Mouse (Mus musculus) ovary, postnatal 36 days (tissue): ENCODE results near the gene Atp6v1a.

ENCODE experiments used
- DNase-seq: peaks from one replicate; pipeline ENCODE4 v3.0.0; 2022; ENCODE audit warnings: low spot score, mixed read lengths

Gene Atp6v1a

DNA sequence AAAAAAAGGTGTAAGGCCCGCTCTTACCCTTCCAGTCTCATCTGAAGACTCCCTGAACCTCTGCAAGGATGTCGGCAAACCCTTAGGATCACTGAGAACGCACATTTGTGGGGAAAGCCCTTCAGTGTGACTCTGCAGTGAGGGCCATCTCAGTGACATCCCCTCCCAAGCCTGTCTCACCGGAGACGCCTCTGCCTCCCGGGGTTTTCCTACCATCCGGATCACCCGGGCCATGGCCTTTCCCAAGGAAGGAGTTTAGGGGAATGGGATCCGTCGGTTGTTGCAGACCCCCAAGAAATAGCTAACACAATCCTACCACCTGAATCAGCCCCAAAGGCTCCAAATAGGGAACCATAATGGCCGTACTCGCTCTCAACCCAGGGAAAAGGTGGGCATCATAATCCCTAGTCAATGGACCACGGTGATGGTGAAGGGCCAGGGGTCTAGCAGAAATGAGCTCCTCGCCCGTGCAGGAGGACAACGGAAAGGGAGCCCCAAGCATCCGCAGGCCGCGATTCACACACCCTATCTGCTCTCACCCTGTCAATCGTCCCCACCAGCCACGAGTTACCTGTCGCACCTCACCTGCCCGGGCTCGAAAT is 1.0 kb downstream of the Atp6v1a start:
- peak; percentile 11 for DNase-seq

GRCm38 (mm10) chr16:44136511-44137021 is 2.9 kb downstream of the Atp6v1a start:
- DNase-seq, result no peak

DNA sequence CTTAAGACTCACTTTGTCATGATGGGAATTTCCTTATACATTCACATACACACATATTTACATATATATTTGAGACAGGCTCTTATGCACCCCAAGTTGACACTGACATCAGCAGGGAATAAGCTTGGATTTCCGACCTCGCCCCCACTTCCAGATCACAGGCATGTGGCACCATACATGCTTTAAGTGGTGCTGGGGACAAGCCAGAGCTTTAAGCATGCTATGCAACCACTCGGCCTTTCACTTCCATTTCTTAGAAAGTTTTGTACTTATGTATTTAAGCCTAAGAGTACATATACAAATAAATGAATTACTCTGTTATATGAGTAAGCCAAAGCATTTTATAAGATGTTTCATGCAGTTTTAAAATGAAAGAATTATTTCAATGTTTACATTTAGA is 6.3 kb downstream of the Atp6v1a start:
- no peak for DNase-seq

GRCm38 (mm10) chr16:44132300-44132699 is 7.2 kb downstream of the Atp6v1a start:
- no peak for DNase-seq

GRCm38 (mm10) chr16:44126437-44126836 is 13.1 kb downstream of the Atp6v1a start:
- no peak for DNase-seq

- no peak for DNase-seq
These were observed 14.1 kb downstream of the Atp6v1a start for GRCm38 (mm10) chr16:44125436-44125835.

DNA sequence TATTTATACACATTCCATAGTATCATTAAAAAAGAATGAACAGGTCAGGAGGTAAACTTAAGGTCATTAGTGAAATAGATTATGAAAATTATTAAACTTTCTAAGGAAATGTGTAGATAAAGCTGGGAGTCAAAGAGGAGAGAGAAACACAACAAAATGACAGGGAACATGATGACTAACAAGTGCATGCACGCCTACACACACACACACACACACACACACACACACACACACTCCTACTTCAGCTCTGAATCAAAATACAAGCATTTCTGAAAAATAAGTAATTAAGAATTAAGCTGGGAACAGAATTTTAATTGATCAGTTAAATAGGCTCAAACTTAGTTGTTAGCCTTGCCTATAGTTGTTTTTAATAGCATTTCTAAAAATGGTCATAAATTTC is 14.8 kb downstream of the Atp6v1a start:
- DNase-seq, result no peak

- no peak for DNase-seq
These were observed 15.7 kb downstream of the Atp6v1a start for GRCm38 (mm10) chr16:44123786-44124185.

DNA sequence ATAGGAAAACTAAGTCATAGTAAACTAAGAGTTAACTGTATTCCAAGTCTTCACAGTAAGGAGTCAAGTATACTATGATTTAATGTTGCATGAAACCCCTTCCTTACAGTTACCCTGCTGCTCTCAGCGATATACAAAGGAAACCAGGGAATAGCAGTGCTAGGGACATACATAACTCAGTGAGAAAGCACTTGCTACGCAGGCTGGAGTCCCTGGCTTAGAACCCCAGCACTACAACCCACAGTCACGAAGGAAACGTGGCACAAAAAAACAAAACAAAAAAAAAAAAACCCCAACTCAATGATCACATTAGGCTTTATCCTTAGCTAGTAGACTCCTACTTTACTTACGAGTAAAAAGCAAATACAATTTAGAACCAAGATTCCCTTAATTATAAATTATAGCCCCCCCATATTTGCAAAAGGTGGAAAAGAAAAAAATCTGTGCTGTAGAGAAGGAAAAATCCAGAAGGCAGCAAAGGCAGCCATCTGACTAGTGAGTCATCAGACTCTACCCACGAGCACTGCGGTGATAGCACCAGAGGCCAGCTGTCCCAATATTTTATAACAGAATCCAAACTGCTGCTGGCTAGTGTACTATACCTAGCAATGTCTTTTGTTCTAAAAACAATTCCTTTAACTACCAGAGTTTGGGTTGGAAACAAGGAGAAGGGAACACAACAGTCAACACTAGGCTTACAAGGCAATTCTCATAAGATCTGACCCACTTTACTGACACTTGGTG is 16.4 kb downstream of the Atp6v1a start:
- no peak for DNase-seq

- no peak for DNase-seq
These were observed 16.9 kb downstream of the Atp6v1a start for GRCm38 (mm10) chr16:44122574-44122973.

DNA sequence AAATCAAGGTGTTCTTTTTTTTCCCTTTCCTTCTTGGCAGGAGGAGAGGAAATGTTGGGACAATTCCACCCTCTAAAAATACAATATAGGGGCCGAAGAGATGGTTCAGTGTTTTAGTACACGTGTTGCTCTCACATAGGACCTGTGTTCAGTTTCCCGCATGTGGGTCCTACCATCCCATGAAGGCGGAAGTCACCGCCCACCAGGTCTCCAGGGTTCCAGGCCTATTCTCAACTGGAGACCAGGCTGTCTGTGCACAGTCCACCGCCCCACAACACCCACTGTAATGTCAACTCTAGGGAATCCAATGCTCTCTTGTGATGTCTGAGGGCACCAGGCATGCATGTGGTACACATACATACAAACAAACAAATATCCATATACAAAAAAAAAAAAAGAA is 17.4 kb downstream of the Atp6v1a start:
- DNase-seq, result no peak

DNA sequence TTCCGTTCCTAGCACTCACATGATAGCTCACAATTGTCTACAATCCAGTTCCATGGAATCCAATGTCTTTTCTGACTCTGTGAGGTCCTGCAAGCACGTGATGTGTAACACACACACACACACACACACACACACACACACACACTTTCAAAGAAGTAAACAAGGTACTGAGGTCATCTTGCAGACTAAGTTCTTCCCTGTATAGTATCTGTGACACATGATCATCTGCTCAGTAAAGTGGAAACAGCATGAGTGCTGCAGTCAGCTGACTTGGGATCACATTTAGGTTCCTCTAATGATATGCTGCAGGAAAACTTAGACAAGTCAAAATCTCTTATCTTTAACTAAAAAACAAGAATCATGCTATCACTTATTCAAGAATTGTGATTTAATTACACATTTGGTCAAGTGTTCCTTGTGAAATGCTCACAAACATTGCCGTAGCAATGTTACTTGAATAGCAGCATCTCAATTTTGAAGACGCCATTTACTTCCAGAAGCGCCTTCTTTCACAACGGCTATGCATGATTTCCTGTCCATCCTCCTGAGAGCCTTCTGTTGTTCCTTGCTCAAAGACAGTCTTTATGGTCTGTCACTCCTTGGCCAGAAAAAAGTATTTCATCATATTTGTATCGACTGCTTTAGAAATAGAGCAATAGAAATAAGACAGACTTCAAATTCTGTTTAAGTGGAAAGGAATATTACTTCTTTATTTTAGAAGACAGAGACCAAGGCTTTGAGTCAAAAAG is 19.6 kb downstream of the Atp6v1a start:
- no peak for DNase-seq

- no peak for DNase-seq
These were observed 30.5 kb downstream of the Atp6v1a start for GRCm38 (mm10) chr16:44109002-44109401.

DNA sequence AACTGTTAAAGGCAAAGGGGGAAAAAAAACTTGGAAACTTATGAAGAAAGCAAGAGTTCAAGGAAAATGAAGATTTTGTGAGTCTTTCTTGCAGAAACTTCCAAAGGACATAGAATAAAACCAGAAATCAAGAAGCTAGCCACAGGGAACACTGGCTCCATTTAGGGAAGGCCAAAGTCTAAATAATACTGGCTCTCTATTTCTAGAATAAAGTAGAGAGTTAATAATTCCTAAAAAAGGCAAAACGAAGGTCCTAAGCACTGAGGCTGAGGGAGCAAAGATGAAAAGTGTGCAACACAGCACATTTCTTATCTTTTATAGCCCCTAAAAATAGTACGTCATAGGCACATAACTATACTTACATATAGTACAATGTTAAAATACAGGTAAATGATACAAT is 34.3 kb downstream of the Atp6v1a start:
- DNase-seq, result no peak

- DNase-seq, result no peak
These were observed 35.4 kb downstream of the Atp6v1a start for GRCm38 (mm10) chr16:44103806-44104766.

- no peak for DNase-seq
These were observed 36.6 kb downstream of the Atp6v1a start for GRCm38 (mm10) chr16:44102925-44103324.

DNA sequence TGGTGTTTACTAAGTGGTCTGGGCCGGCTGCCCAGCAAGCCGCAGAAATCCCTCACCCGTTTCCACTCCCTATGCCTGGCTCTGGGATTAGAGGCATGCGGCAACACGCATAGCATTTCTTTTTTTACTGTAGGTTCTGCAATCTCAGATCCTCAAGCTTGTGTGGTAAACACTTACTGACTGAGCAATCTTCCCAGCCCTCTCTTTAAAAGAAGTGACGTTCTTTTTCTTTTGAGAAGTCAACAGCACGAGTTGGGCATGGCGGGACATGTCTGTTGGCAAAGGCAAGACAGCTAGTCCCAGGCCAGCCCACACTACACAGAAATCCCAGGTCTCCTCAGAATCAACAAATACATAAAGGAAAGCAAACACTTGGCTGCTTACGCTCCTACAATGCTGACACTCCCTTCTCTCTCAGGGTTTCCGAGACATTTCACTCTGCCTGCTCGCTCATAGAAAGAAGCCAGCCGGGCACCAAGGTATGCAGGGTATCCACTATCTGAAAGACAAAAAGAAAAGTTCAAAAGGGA is 38.3 kb downstream of the Atp6v1a start:
- DNase-seq, result no peak

DNA sequence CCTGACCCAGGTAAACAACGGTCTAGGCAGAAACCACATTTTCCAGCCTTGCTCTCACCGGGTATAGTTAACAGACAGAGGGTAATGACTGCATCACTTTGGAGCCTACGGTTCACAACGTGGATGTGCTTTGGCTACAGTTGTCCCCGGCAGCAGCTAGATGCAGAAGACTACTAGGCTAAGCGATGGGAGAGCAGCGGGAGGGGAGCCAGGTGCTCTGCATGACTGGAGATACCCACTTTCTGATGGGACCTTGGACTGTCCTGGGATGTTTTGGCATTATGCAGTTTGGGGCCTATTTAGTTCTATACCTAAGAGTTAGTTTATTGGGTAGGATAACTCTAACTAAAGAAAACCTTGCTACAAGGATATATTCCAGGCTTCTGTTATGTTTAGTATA is 40.1 kb downstream of the Atp6v1a start:
- DNase-seq, result no peak

DNA sequence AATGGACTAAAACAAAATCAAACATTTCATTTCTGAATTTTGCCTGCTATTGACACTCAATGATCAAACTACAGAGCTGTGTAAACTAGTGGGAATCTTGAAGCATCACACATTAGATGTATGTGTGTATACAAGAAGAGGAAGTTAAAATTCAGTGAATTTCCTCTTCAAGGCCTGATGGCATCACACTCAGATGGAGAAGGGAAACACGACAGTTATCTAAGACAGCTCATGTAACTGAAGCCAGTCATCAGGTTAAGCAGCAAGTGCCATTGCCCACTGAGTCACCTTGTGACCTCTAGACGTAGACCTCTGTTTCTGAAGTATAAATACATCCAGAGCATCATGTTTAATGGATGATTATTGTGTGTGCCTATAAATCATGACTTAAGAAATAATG is 51.9 kb downstream of the Atp6v1a start:
- DNase-seq, result no peak

GRCm38 (mm10) chr16:44063025-44063894 is 76.2 kb downstream of the Atp6v1a start, which contains the start of gene Gramd1c:
Gene Gramd1c (minus strand): TSS chr16:44063345.
- peak; percentile 71 for DNase-seq
